Mouse (Mus musculus): Measurements from ENCODE around the gene Tpo. TPM values are rescaled to one million over a fixed set of nuclear protein-coding genes. Genes with fewer than 3 reads are reported as not detected.

Gene Tpo
- total and polyA plus RNA-seq, 2 experiments from 2014 or later, result 0.05 to 0.81 TPM

- Histone ChIP-seq H3K4me3 (ENCODE audit: low read length) (no peak overlapping the region), H3K4me1 (ENCODE audit: insufficient read depth, low read length) (no peaks in the 10 kb centered on the region), H3K27me3 (ENCODE audit: insufficient read depth, low read length) (no peaks in the 10 kb centered on the region), H3K36me3 (ENCODE audit: insufficient read depth, low read length) (no peaks in the 10 kb centered on the region), H3K4me2 (ENCODE audit: low read depth, low read length) (no peak overlapping the region), H3K27ac (no peak overlapping the region), H3K9me3 (ENCODE audit: low read length) (0 out of 2 replicates have a peak, but pooled peaks cover 3% of the 10 kb centered on the region), H3K9ac (replicated peaks; ENCODE audit: low read length) (no peak overlapping the region)
- ATAC-seq (no peak), DNase-seq (ENCODE audit: low spot score) (no peak)
- TF ChIP-seq CTCF (IDR thresholded peaks at IDR 0.05; ENCODE audit: low read depth), result no peak
- 74% methylated on average over 3 of the region's 3 CpGs for WGBS
These were observed 48.5 kb downstream of the Tpo start for GRCm38 (mm10) chr12:30083971-30084370.

GRCm38 (mm10) chr12:30077056-30077455 is 55.4 kb downstream of the Tpo start:
- H3K9me3 ChIP-seq (ENCODE audit: low read length), result 0 out of 2 replicates have a peak, but pooled peaks cover 3% of the 10 kb centered on the region
- no peaks in the 10 kb centered on the region for H3K36me3 ChIP-seq (ENCODE audit: insufficient read depth, low read length)
- ATAC-seq, result no peak
- 95% methylated on average over 10 of the region's 11 CpGs for WGBS
- DNase-seq (ENCODE audit: low spot score), result no peak
- no peaks in the 10 kb centered on the region for H3K27me3 ChIP-seq (ENCODE audit: insufficient read depth, low read length)
- no peak overlapping the region for H3K9ac ChIP-seq (replicated peaks; ENCODE audit: low read length)
- H3K27ac ChIP-seq, result no peak overlapping the region
- H3K4me2 ChIP-seq (ENCODE audit: low read depth, low read length), result no peak overlapping the region
- no peaks in the 10 kb centered on the region for H3K4me1 ChIP-seq (ENCODE audit: insufficient read depth, low read length)
- H3K4me3 ChIP-seq (ENCODE audit: low read length), result no peak overlapping the region
- TF ChIP-seq CTCF (IDR thresholded peaks at IDR 0.05; ENCODE audit: low read depth), result no peak

GRCm38 (mm10) chr12:30076316-30076715 is 56.1 kb downstream of the Tpo start:
- 65% methylated on average over 2 of the region's 2 CpGs for WGBS
- Histone ChIP-seq H3K4me2 (ENCODE audit: low read depth, low read length) (no peak overlapping the region), H3K4me1 (ENCODE audit: insufficient read depth, low read length) (no peaks in the 10 kb centered on the region), H3K27me3 (ENCODE audit: insufficient read depth, low read length) (no peaks in the 10 kb centered on the region), H3K9ac (replicated peaks; ENCODE audit: low read length) (no peak overlapping the region), H3K9me3 (ENCODE audit: low read length) (0 out of 2 replicates have a peak, but pooled peaks cover 3% of the 10 kb centered on the region), H3K4me3 (ENCODE audit: low read length) (no peak overlapping the region), H3K36me3 (ENCODE audit: insufficient read depth, low read length) (no peaks in the 10 kb centered on the region), H3K27ac (no peak overlapping the region)
- no peak for ATAC-seq
- no peak for DNase-seq (ENCODE audit: low spot score)
- TF ChIP-seq CTCF (IDR thresholded peaks at IDR 0.05; ENCODE audit: low read depth), result no peak

GRCm38 (mm10) chr12:30069321-30069720 is 63.1 kb downstream of the Tpo start:
- ATAC-seq (no peak), DNase-seq (ENCODE audit: low spot score) (no peak)
- H3K27ac ChIP-seq, result no peak overlapping the region
- WGBS, result 66% methylated on average over 2 of the region's 2 CpGs
- no peak overlapping the region for H3K9ac ChIP-seq (replicated peaks; ENCODE audit: low read length)
- H3K4me1 ChIP-seq (ENCODE audit: insufficient read depth, low read length), result no peaks in the 10 kb centered on the region
- no peak for TF ChIP-seq CTCF (IDR thresholded peaks at IDR 0.05; ENCODE audit: low read depth)
- H3K4me2 ChIP-seq (ENCODE audit: low read depth, low read length), result no peak overlapping the region
- H3K4me3 ChIP-seq (ENCODE audit: low read length), result no peak overlapping the region
- no peaks in the 10 kb centered on the region for H3K9me3 ChIP-seq (ENCODE audit: low read length)
- H3K36me3 ChIP-seq (ENCODE audit: insufficient read depth, low read length), result no peaks in the 10 kb centered on the region
- H3K27me3 ChIP-seq (ENCODE audit: insufficient read depth, low read length), result no peaks in the 10 kb centered on the region

- Histone ChIP-seq H3K27ac (no peak overlapping the region), H3K9ac (replicated peaks; ENCODE audit: low read length) (no peak overlapping the region), H3K27me3 (ENCODE audit: insufficient read depth, low read length) (no peaks in the 10 kb centered on the region), H3K36me3 (ENCODE audit: insufficient read depth, low read length) (no peaks in the 10 kb centered on the region), H3K9me3 (ENCODE audit: low read length) (no peaks in the 10 kb centered on the region), H3K4me1 (ENCODE audit: insufficient read depth, low read length) (no peaks in the 10 kb centered on the region), H3K4me3 (ENCODE audit: low read length) (no peak overlapping the region), H3K4me2 (ENCODE audit: low read depth, low read length) (no peak overlapping the region)
- DNase-seq (ENCODE audit: low spot score) (no peak), ATAC-seq (no peak)
- TF ChIP-seq CTCF (IDR thresholded peaks at IDR 0.05; ENCODE audit: low read depth), result no peak
- 78% methylated on average over 2 of the region's 2 CpGs for WGBS
These were observed 64.6 kb downstream of the Tpo start for GRCm38 (mm10) chr12:30067806-30068205.

- Histone ChIP-seq H3K9ac (replicated peaks; ENCODE audit: low read length) (no peak overlapping the region), H3K4me3 (ENCODE audit: low read length) (no peak overlapping the region), H3K9me3 (ENCODE audit: low read length) (no peaks in the 10 kb centered on the region), H3K4me2 (ENCODE audit: low read depth, low read length) (no peak overlapping the region), H3K27ac (no peak overlapping the region), H3K36me3 (ENCODE audit: insufficient read depth, low read length) (no peaks in the 10 kb centered on the region), H3K27me3 (ENCODE audit: insufficient read depth, low read length) (no peaks in the 10 kb centered on the region), H3K4me1 (ENCODE audit: insufficient read depth, low read length) (no peaks in the 10 kb centered on the region)
- 39% methylated on average over 6 of the region's 6 CpGs for WGBS
- TF ChIP-seq CTCF (IDR thresholded peaks at IDR 0.05; ENCODE audit: low read depth), result no peak
- no peak for DNase-seq (ENCODE audit: low spot score)
- no peak for ATAC-seq
These were observed 70.3 kb downstream of the Tpo start for GRCm38 (mm10) chr12:30062118-30062505.

- no peaks in the 10 kb centered on the region for H3K4me1 ChIP-seq (ENCODE audit: insufficient read depth, low read length)
- no peak for TF ChIP-seq CTCF (IDR thresholded peaks at IDR 0.05; ENCODE audit: low read depth)
- H3K9ac ChIP-seq (replicated peaks; ENCODE audit: low read length), result no peak overlapping the region
- no peak for DNase-seq (ENCODE audit: low spot score)
- ATAC-seq, result no peak
- H3K27ac ChIP-seq, result no peak overlapping the region
- H3K4me2 ChIP-seq (ENCODE audit: low read depth, low read length), result no peak overlapping the region
- 10% methylated on average over 1 of the region's 1 CpGs for WGBS
- H3K9me3 ChIP-seq (ENCODE audit: low read length), result no peaks in the 10 kb centered on the region
- H3K4me3 ChIP-seq (ENCODE audit: low read length), result no peak overlapping the region
- no peaks in the 10 kb centered on the region for H3K27me3 ChIP-seq (ENCODE audit: insufficient read depth, low read length)
- H3K36me3 ChIP-seq (ENCODE audit: insufficient read depth, low read length), result no peaks in the 10 kb centered on the region
These were observed 70.8 kb downstream of the Tpo start for GRCm38 (mm10) chr12:30061503-30062117.
